Mouse (Mus musculus) stomach, postnatal 0 days (tissue): ENCODE data around the gene Ube2j1. TPM values are rescaled to one million over a fixed set of nuclear protein-coding genes. Genes with fewer than 3 reads are reported as not detected.

Experiments used
- ATAC-seq: fragments of 200-750 bp; cut with Nextera tagmentation; 2 replicates; pipeline ENCODE4 v1.8.0; 2017; ENCODE audit not compliant: low FRiP score, low TSS enrichment
- DNase-seq: peaks from one replicate; pipeline ENCODE4 v3.0.0-alpha.2; 2016; ENCODE audit warnings: low spot score
- H3K27ac ChIP-seq: fragments of 300-500 bp; sonication (generic); replicated peaks from 2 replicates; pipeline ENCODE4 v1.5.1; 2014; ENCODE audit warnings: mild to moderate bottlenecking, control low read depth
- H3K27me3 ChIP-seq: fragments of 300-500 bp; sonication (generic); 2 replicates; pipeline ENCODE4 v1.6.1; 2014; ENCODE audit warnings: low read length; ENCODE audit not compliant: control insufficient read depth, insufficient read depth
- H3K36me3 ChIP-seq: fragments of 300-500 bp; sonication (generic); 2 replicates; pipeline ENCODE4 v1.6.1; 2014; ENCODE audit warnings: low read length, mixed read lengths; ENCODE audit not compliant: control insufficient read depth, insufficient read depth
- H3K4me1 ChIP-seq: fragments of 300-500 bp; sonication (generic); replicated peaks from 2 replicates; pipeline ENCODE4 v1.6.1; 2014; ENCODE audit warnings: antibody characterized with exemption; ENCODE audit not compliant: control insufficient read depth, insufficient read depth
- H3K4me2 ChIP-seq: fragments of 300-500 bp; sonication (generic); replicated peaks from 2 replicates; pipeline ENCODE4 v1.6.1; 2014; ENCODE audit warnings: low read depth, mild to moderate bottlenecking, control low read depth, moderate library complexity
- H3K4me3 ChIP-seq: fragments of 300-500 bp; sonication (generic); 2 replicates; pipeline ENCODE4 v1.5.1; 2014; ENCODE audit warnings: low read depth, low read length, control low read depth
- H3K9ac ChIP-seq: fragments of 300-500 bp; sonication (generic); 2 replicates; pipeline ENCODE4 v1.6.1; 2014; ENCODE audit warnings: mild to moderate bottlenecking, low read length, control low read depth, mixed read lengths
- H3K9me3 ChIP-seq: fragments of 300-500 bp; sonication (generic); 2 replicates; pipeline ENCODE4 v1.6.1; 2016; ENCODE audit warnings: low read length; ENCODE audit not compliant: control insufficient read depth
- CTCF ChIP-seq: IDR thresholded peaks from 2 replicates; pipeline ENCODE4 v1.5.1; 2016; ENCODE audit warnings: antibody characterized with exemption, low read depth, mild to moderate bottlenecking, moderate library complexity
- EP300 ChIP-seq: optimal IDR thresholded peaks from 2 replicates; pipeline ENCODE3; 2016; ENCODE audit warnings: antibody characterized with exemption
- WGBS: fragments of 180-500 bp; shearing (Covaris S2); extraction: QIAGEN DNeasy Blood & Tissue Kit; methylation state at CpG from one replicate; pipeline ENCODE4 v1.1.7; 2014; 5-methylcytosine and 5-hydroxymethylcytosine counted together
- polyA plus RNA-seq: library from polyadenylated mRNA; unstranded; fragments of >200 nt; fragmentation: Nextera tagmentation; extraction: Ambion mirVana; gene quantifications from 2 replicates; pipeline ENCODE4 v1.2.1, GENCODE M21; 2015

Ube2j1 gene
- polyA plus RNA-seq, 1 experiment from 2014 or later, result 35.1 TPM

GRCm38 (mm10) chr4:33071337-33071736 is 40.1 kb downstream of the Ube2j1 start:
- no peaks in the 10 kb centered on the region for H3K36me3 ChIP-seq
- no peak overlapping the region for H3K27ac ChIP-seq
- no peak for TF ChIP-seq CTCF
- no peak for TF ChIP-seq EP300
- no peak overlapping the region for H3K9ac ChIP-seq
- H3K4me2 ChIP-seq, result no peak overlapping the region
- 77% methylated on average over 6 of the region's 6 CpGs for WGBS
- no peaks in the 10 kb centered on the region for H3K27me3 ChIP-seq
- no peaks in the 10 kb centered on the region for H3K4me1 ChIP-seq
- H3K9me3 ChIP-seq, result no peaks in the 10 kb centered on the region
- ATAC-seq, result no peak
- DNase-seq, result no peak
- no peak overlapping the region for H3K4me3 ChIP-seq

- DNase-seq (no peak), ATAC-seq (no peak)
- no peak overlapping the region for H3K4me3 ChIP-seq
- no peak overlapping the region for H3K4me2 ChIP-seq
- H3K9ac ChIP-seq, result no peak overlapping the region
- no peaks in the 10 kb centered on the region for H3K9me3 ChIP-seq
- no peak overlapping the region for H3K27ac ChIP-seq
- H3K36me3 ChIP-seq, result no peaks in the 10 kb centered on the region
- TF ChIP-seq CTCF (no peak), EP300 (no peak)
- H3K27me3 ChIP-seq, result no peaks in the 10 kb centered on the region
- WGBS, result 41% methylated on average over 11 of the region's 11 CpGs
- no peaks in the 10 kb centered on the region for H3K4me1 ChIP-seq
Observed at GRCm38 (mm10) chr4:33072526-33073161, 41.4 kb downstream of the Ube2j1 start.

- H3K4me2 ChIP-seq, result no peak overlapping the region
- no peak overlapping the region for H3K9ac ChIP-seq
- H3K9me3 ChIP-seq, result no peaks in the 10 kb centered on the region
- H3K36me3 ChIP-seq, result no peaks in the 10 kb centered on the region
- no peak overlapping the region for H3K4me3 ChIP-seq
- TF ChIP-seq CTCF (no peak), EP300 (no peak)
- H3K27ac ChIP-seq, result no peak overlapping the region
- 82% methylated on average over 4 of the region's 4 CpGs for WGBS
- no peaks in the 10 kb centered on the region for H3K27me3 ChIP-seq
- no peak for ATAC-seq
- no peaks in the 10 kb centered on the region for H3K4me1 ChIP-seq
- no peak for DNase-seq
Observed at GRCm38 (mm10) chr4:33074406-33074805, 43.2 kb downstream of the Ube2j1 start.

GRCm38 (mm10) chr4:33074851-33075250 is 43.6 kb downstream of the Ube2j1 start:
- TF ChIP-seq EP300 (no peak), CTCF (no peak)
- H3K4me3 ChIP-seq, result no peak overlapping the region
- H3K27me3 ChIP-seq, result no peaks in the 10 kb centered on the region
- no peak overlapping the region for H3K4me2 ChIP-seq
- H3K9me3 ChIP-seq, result no peaks in the 10 kb centered on the region
- H3K27ac ChIP-seq, result no peak overlapping the region
- 70% methylated on average over 5 of the region's 5 CpGs for whole genome bisulfite sequencing
- H3K36me3 ChIP-seq, result no peaks in the 10 kb centered on the region
- DNase-seq (no peak), ATAC-seq (no peak)
- H3K4me1 ChIP-seq, result no peaks in the 10 kb centered on the region
- H3K9ac ChIP-seq, result no peak overlapping the region

- no peak overlapping the region for H3K9ac ChIP-seq
- no peak overlapping the region for H3K4me2 ChIP-seq
- no peak overlapping the region for H3K4me3 ChIP-seq
- no peaks in the 10 kb centered on the region for H3K27me3 ChIP-seq
- no peaks in the 10 kb centered on the region for H3K36me3 ChIP-seq
- DNase-seq, result no peak
- no peaks in the 10 kb centered on the region for H3K4me1 ChIP-seq
- H3K9me3 ChIP-seq, result no peaks in the 10 kb centered on the region
- no peak overlapping the region for H3K27ac ChIP-seq
- 77% methylated on average over 5 of the region's 5 CpGs for WGBS
- ATAC-seq, result no peak
- no peak for TF ChIP-seq EP300
- no peak for TF ChIP-seq CTCF
Observed at GRCm38 (mm10) chr4:33075776-33076524, 44.7 kb downstream of the Ube2j1 start.

- ATAC-seq, result no peak
- H3K36me3 ChIP-seq, result no peaks in the 10 kb centered on the region
- no peak overlapping the region for H3K27ac ChIP-seq
- H3K9ac ChIP-seq, result no peak overlapping the region
- H3K4me1 ChIP-seq, result no peaks in the 10 kb centered on the region
- DNase-seq, result no peak
- H3K4me3 ChIP-seq, result no peak overlapping the region
- H3K4me2 ChIP-seq, result no peak overlapping the region
- TF ChIP-seq EP300 (no peak), CTCF (no peak)
- H3K27me3 ChIP-seq, result no peaks in the 10 kb centered on the region
- WGBS, result 74% methylated on average over 11 of the region's 11 CpGs
- H3K9me3 ChIP-seq, result no peaks in the 10 kb centered on the region
Observed at GRCm38 (mm10) chr4:33077161-33077560, 45.9 kb downstream of the Ube2j1 start.
